Mouse (Mus musculus) left cerebral cortex, postnatal 36 days (tissue): Measurements from ENCODE around the gene Gstk1. TPM values are rescaled to one million over a fixed set of nuclear protein-coding genes. Genes with fewer than 3 reads are reported as not detected.

Source experiments
- DNase-seq, 2 experiments: peaks; one replicate each; pipeline ENCODE4 v3.0.0; 2021 to 2022; ENCODE audit warnings: low spot score in 2 of 2, mixed read lengths in 1 of 2
- intact Hi-C: fragments of 180-260 bp; cut with DNase I; formaldehyde crosslinking; loops from one replicate; pipeline ENCODE4 v1.15.1; 2025
- total RNA-seq, 2 experiments: library from RNA; stranded (reverse); gene quantifications; 2 replicates each; pipeline ENCODE4 v1.2.3; 2021

The Gstk1 gene
- total RNA-seq, 2 experiments from 2014 or later: 11.3 to 11.6 TPM

GRCm38 (mm10) chr6:42264626-42265312 lies 19.0 kb downstream of the Gstk1 start, which contains the start of gene Casp2:
Gene Casp2 (plus strand): TSS chr6:42264985.
- intact Hi-C loops: loop anchor here (1.0 to 5.0 kb wide), 3 partner anchors 37 to 502 kb away; no protein-coding TSS in a partner anchor

GRCm38 (mm10) chr6:42265391-42266330 lies 19.9 kb downstream of the Gstk1 start:
- intact Hi-C loops: loop anchor here (2.0 kb wide), 1 partner anchor 57 kb away; no protein-coding TSS in a partner anchor
- DNase-seq: no peak

More at GRCm38 (mm10) chr6:42264626-42265312, 19.0 kb downstream of the Gstk1 start, which contains the start of gene Casp2:
- DNase-seq: peak; percentile 98 to 99

GRCm38 (mm10) chr6:42270817-42271216 lies 25.1 kb downstream of the Gstk1 start:
- DNase-seq: no peak
- intact Hi-C loops: no loop called here

- intact Hi-C loops: loop anchor here (5.0 kb wide), 1 partner anchor 669 kb away; the partner anchor contains the start of gene Ephb6
- no peak for DNase-seq
These were observed 30.4 kb downstream of the Gstk1 start for GRCm38 (mm10) chr6:42276151-42276550.

- intact Hi-C loops: no loop called here
- DNase-seq: no peak
These were observed 37.3 kb downstream of the Gstk1 start for GRCm38 (mm10) chr6:42282865-42283528.

GRCm38 (mm10) chr6:42286448-42286847 lies 40.7 kb downstream of the Gstk1 start, which contains the start of gene Clcn1:
Gene Clcn1 (plus strand): TSS chr6:42286685.
- no peak for DNase-seq
- intact Hi-C loops: no loop called here

- intact Hi-C loops: no loop called here
- DNase-seq: no peak
These were observed 41.8 kb downstream of the Gstk1 start for GRCm38 (mm10) chr6:42287562-42287961.

- intact Hi-C loops: no loop called here
These were observed 47.6 kb downstream of the Gstk1 start for GRCm38 (mm10) chr6:42293327-42293726.

GRCm38 (mm10) chr6:42295549-42296094 lies 49.9 kb downstream of the Gstk1 start:
- intact Hi-C loops: no loop called here
- DNase-seq: no peak

More at GRCm38 (mm10) chr6:42293327-42293726, 47.6 kb downstream of the Gstk1 start:
- no peak for DNase-seq

- no peak for DNase-seq
- intact Hi-C loops: no loop called here
These were observed 53.6 kb downstream of the Gstk1 start for GRCm38 (mm10) chr6:42299362-42299761.

Other genes with a start within 250 kb of the Gstk1 start
- not detected for gene Sva, start 207.5 kb upstream of the Gstk1 start, total RNA-seq
- gene Tas2r139, start 105.0 kb upstream of the Gstk1 start, total RNA-seq: not detected
- not detected for gene Tas2r144, start 30.6 kb upstream of the Gstk1 start, total RNA-seq
- gene Tmem139, start 16.0 kb downstream of the Gstk1 start, total RNA-seq: not detected
- gene Casp2, start 19.1 kb downstream of the Gstk1 start, total RNA-seq: 10 to 100 TPM; 19.3 to 30.2 TPM
- gene Clcn1, start 40.8 kb downstream of the Gstk1 start, total RNA-seq: 1 to 10 TPM; 2.4 to 6.2 TPM
- gene Fam131b, start 78.7 kb downstream of the Gstk1 start, total RNA-seq: 100 to 1,000 TPM; 112 to 133 TPM
- gene Zyx, start 103.7 kb downstream of the Gstk1 start, total RNA-seq: 10 to 100 TPM; 49.4 to 60.8 TPM
- gene Epha1, start 127.3 kb downstream of the Gstk1 start, total RNA-seq: under 1 TPM; 0.18 to 0.30 TPM
- gene Tas2r143, start 154.3 kb downstream of the Gstk1 start, total RNA-seq: under 1 TPM in 1 of 2 experiments, not detected in 1; 0.48 TPM
- not detected for gene Tas2r135, start 159.5 kb downstream of the Gstk1 start, total RNA-seq
- not detected for gene Tas2r126, start 188.6 kb downstream of the Gstk1 start, total RNA-seq
- gene Olfr458, start 219.3 kb downstream of the Gstk1 start, total RNA-seq: not detected
- not detected for gene Olfr457, start 230.4 kb downstream of the Gstk1 start, total RNA-seq
- gene Olfr456, start 241.3 kb downstream of the Gstk1 start, total RNA-seq: not detected